Mouse (Mus musculus): Measurements from ENCODE around the gene Repin1.

DNA sequence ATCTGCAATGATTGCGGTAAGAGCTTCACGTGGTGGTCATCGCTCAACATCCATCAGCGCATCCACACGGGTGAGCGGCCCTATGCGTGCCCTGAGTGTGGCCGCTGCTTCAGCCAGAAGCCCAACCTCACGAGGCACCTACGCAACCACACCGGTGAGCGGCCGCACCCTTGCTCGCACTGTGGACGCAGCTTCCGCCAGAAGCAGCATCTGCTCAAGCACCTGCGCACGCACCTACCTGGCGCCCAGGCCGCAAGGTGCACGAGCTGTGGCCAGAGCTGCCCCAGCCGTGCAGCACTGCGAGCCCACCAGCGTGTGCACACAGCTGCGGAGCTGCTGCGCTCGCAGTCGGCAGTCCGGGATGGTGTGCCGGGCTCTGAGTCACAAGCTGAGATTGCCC is 26.3 kb downstream of the Repin1 start:
- TF ChIP-seq BHLHE40 (IDR thresholded peaks at IDR 0.05; ENCODE audit: low read depth, low read length), result no peak
- no peak for TF ChIP-seq POLR2AphosphoS2 (IDR thresholded peaks at IDR 0.05; ENCODE audit: low read depth, low read length)
- no peak for TF ChIP-seq KAT2A (IDR thresholded peaks at IDR 0.05; ENCODE audit: insufficient replicate concordance, low read length)
- TF ChIP-seq MYC (IDR thresholded peaks at IDR 0.05; ENCODE audit: low read depth, low read length), result no peak
- no peak for TF ChIP-seq CTCF (conservative IDR thresholded peaks at IDR 0.05 in 1 of 2, IDR thresholded peaks at IDR 0.05 in 1 of 2; ENCODE audit: low read depth in 2 of 2, low read length in 2 of 2)
- no peak for TF ChIP-seq POLR2A (IDR thresholded peaks at IDR 0.05; ENCODE audit: low read depth, low read length)
- no peak for TF ChIP-seq NELFE (IDR thresholded peaks at IDR 0.05; ENCODE audit: low read depth, low read length)
- TF ChIP-seq TCF12 (IDR thresholded peaks at IDR 0.05; ENCODE audit: low read depth, low read length), result no peak
- no peak for TF ChIP-seq RAD21 (IDR thresholded peaks at IDR 0.05; ENCODE audit: low read depth, low read length)
- no peak for TF ChIP-seq CHD2 (IDR thresholded peaks at IDR 0.05; ENCODE audit: low read length)
- no peak for TF ChIP-seq SIN3A (IDR thresholded peaks at IDR 0.05; ENCODE audit: low read length)
- no peak for TF ChIP-seq ETS1 (conservative IDR thresholded peaks at IDR 0.05; ENCODE audit: low read depth, low read length)
- TF ChIP-seq ZMIZ1 (IDR thresholded peaks at IDR 0.05; ENCODE audit: low read depth, low read length), result no peak
